Mouse (Mus musculus) lung, embryonic 14.5 days (tissue): ENCODE measurements around the gene Nipal3. TPM values are rescaled to one million over a fixed set of nuclear protein-coding genes. Genes with fewer than 3 reads are reported as not detected.

Source experiments
- ATAC-seq: fragments of 200-750 bp; cut with Nextera tagmentation; 2 replicates; pipeline ENCODE4 v1.8.0; 2017; ENCODE audit warnings: mild to moderate bottlenecking, moderate TSS enrichment, moderate library complexity; ENCODE audit not compliant: insufficient read depth
- DNase-seq: peaks from one replicate; pipeline ENCODE4 v3.0.0-alpha.2; 2015
- H3K27ac ChIP-seq: fragments of 300-500 bp; sonication (generic); 2 replicates; pipeline ENCODE4 v1.5.1; 2014; ENCODE audit warnings: low read depth, mild to moderate bottlenecking, moderate library complexity
- H3K27me3 ChIP-seq: fragments of 300-500 bp; sonication (generic); 2 replicates; pipeline ENCODE4 v1.6.1; 2014; ENCODE audit warnings: low read length, control low read depth; ENCODE audit not compliant: insufficient read depth
- H3K36me3 ChIP-seq: fragments of 300-500 bp; sonication (generic); 2 replicates; pipeline ENCODE4 v1.6.1; 2014; ENCODE audit warnings: control low read depth; ENCODE audit not compliant: insufficient read depth
- H3K4me1 ChIP-seq: fragments of 300-500 bp; sonication (generic); 2 replicates; pipeline ENCODE4 v1.6.1; 2014; ENCODE audit warnings: antibody characterized with exemption, control low read depth; ENCODE audit not compliant: insufficient read depth
- H3K4me2 ChIP-seq: fragments of 300-500 bp; sonication (generic); 2 replicates; pipeline ENCODE4 v1.6.1; 2014; ENCODE audit warnings: mild to moderate bottlenecking
- H3K4me3 ChIP-seq: fragments of 300-500 bp; sonication (generic); 2 replicates; pipeline ENCODE4 v1.5.1; 2014; ENCODE audit warnings: low read depth, low read length
- H3K9ac ChIP-seq: fragments of 300-500 bp; sonication (generic); 2 replicates; pipeline ENCODE4 v1.6.1; 2014
- H3K9me3 ChIP-seq: fragments of 300-500 bp; sonication (generic); 2 replicates; pipeline ENCODE4 v1.6.1; 2016; ENCODE audit warnings: low read depth, low read length, control low read depth
- CTCF ChIP-seq: IDR thresholded peaks from 2 replicates; pipeline ENCODE4 v1.5.1; 2016; ENCODE audit warnings: antibody characterized with exemption, low read depth
- WGBS: fragments of 180-500 bp; shearing (Covaris S2); extraction: QIAGEN DNeasy Blood & Tissue Kit; methylation state at CpG from one replicate; pipeline ENCODE4 v1.1.7; 2014; 5-methylcytosine and 5-hydroxymethylcytosine counted together
- polyA plus RNA-seq: library from polyadenylated mRNA; unstranded; fragments of >200 nt; fragmentation: Nextera tagmentation; extraction: Ambion mirVana; gene quantifications from 2 replicates; pipeline ENCODE4 v1.2.1, GENCODE M21; 2014

Gene Nipal3
- polyA plus RNA-seq, 1 experiment from 2014 or later = 3.4 TPM

GRCm38 (mm10) chr4:135426587-135426986 lies 68.3 kb downstream of the Nipal3 start:
- H3K4me1 ChIP-seq = no peaks in the 10 kb centered on the region
- WGBS = 86% methylated on average over 7 of the region's 7 CpGs
- H3K27me3 ChIP-seq = no peaks in the 10 kb centered on the region
- DNase-seq (no peak), ATAC-seq (no peak)
- TF ChIP-seq CTCF = no peak
- no peak overlapping the region for H3K4me3 ChIP-seq
- no peak overlapping the region for H3K27ac ChIP-seq
- no peak overlapping the region for H3K4me2 ChIP-seq
- H3K9me3 ChIP-seq = no peaks in the 10 kb centered on the region
- H3K36me3 ChIP-seq = peaks cover 2% of the 10 kb centered on the region; the same call in 1 of the 2 replicates
- H3K9ac ChIP-seq = no peak overlapping the region

DNA sequence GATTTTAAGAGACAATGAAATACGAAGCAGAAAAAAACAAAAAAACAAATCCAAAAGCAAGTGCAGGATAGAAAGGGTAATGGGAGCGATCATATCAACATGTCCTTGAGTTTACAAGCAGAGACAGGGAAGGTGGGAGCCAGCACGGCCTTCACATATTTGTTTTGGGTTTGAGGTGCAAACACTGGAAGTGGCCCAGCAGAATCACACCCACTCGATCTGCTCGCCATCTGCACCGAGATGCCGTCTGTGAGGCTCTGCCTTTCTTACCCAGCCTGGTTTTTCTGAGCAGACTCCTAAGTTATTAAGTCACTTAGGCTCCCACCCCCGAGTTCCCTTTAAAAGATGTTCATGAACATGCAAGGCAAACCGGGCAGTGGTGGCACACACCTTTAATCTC lies 69.2 kb downstream of the Nipal3 start:
- DNase-seq (no peak), ATAC-seq (no peak)
- H3K4me3 ChIP-seq = no peak overlapping the region
- H3K9me3 ChIP-seq = no peaks in the 10 kb centered on the region
- no peaks in the 10 kb centered on the region for H3K27me3 ChIP-seq
- H3K4me2 ChIP-seq = no peak overlapping the region
- no peak overlapping the region for H3K27ac ChIP-seq
- 66% methylated on average over 9 of the region's 9 CpGs for WGBS
- no peak overlapping the region for H3K9ac ChIP-seq
- no peaks in the 10 kb centered on the region for H3K4me1 ChIP-seq
- H3K36me3 ChIP-seq = peaks cover 2% of the 10 kb centered on the region; the same call in 1 of the 2 replicates
- no peak for TF ChIP-seq CTCF

GRCm38 (mm10) chr4:135420961-135421360 lies 73.9 kb downstream of the Nipal3 start:
- ATAC-seq (no peak), DNase-seq (no peak)
- WGBS = 90% methylated on average over 13 of the region's 13 CpGs
- Histone ChIP-seq H3K9ac (no peak overlapping the region), H3K9me3 (no peaks in the 10 kb centered on the region), H3K27me3 (no peaks in the 10 kb centered on the region), H3K4me3 (no peak overlapping the region), H3K4me1 (no peaks in the 10 kb centered on the region), H3K36me3 (peaks cover 37% of the 10 kb centered on the region), H3K27ac (no peak overlapping the region), H3K4me2 (no peak overlapping the region)
- no peak for TF ChIP-seq CTCF

GRCm38 (mm10) chr4:135420416-135420815 lies 74.4 kb downstream of the Nipal3 start:
- Histone ChIP-seq H3K9me3 (no peaks in the 10 kb centered on the region), H3K4me2 (no peak overlapping the region), H3K9ac (no peak overlapping the region), H3K27ac (no peak overlapping the region), H3K4me3 (no peak overlapping the region), H3K4me1 (no peaks in the 10 kb centered on the region), H3K27me3 (no peaks in the 10 kb centered on the region), H3K36me3 (peaks cover 37% of the 10 kb centered on the region)
- WGBS = 71% methylated on average over 11 of the region's 11 CpGs
- no peak for DNase-seq
- no peak for TF ChIP-seq CTCF
- ATAC-seq = no peak

- WGBS = 69% methylated on average over 21 of the region's 21 CpGs
- no peak for ATAC-seq
- H3K36me3 ChIP-seq = peaks cover 37% of the 10 kb centered on the region
Observed at GRCm38 (mm10) chr4:135419996-135420395, 74.8 kb downstream of the Nipal3 start.

DNA sequence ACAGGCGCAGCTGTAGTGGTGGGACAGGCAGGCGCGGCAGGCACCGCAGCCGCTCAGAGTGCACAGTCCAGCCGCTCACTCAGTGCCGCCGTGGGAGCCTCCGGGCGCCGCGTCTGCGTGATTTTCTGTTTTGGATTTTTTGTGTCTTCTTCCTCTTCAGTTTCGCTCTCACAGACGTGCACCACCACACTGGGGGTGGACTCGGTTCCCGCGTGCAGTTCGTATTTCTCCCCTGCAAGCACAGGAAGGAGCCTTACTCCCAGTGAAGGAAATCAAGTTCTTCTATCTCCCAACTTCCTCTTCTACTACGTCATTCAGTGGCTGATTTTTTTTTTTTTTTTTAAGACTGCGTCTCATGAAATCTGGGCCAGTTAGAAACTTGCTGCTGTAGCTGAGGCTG lies 78.5 kb downstream of the Nipal3 start:
- TF ChIP-seq CTCF = no peak
- no peak overlapping the region for H3K4me2 ChIP-seq
- H3K4me1 ChIP-seq = no peaks in the 10 kb centered on the region
- no peak overlapping the region for H3K9ac ChIP-seq
- H3K4me3 ChIP-seq = no peak overlapping the region
- H3K27me3 ChIP-seq = no peaks in the 10 kb centered on the region
- H3K9me3 ChIP-seq = no peaks in the 10 kb centered on the region
- ATAC-seq = no peak
- peaks cover 38% of the 10 kb centered on the region for H3K36me3 ChIP-seq
- WGBS = 86% methylated on average over 21 of the region's 21 CpGs
- no peak for DNase-seq
- H3K27ac ChIP-seq = no peak overlapping the region

More at GRCm38 (mm10) chr4:135419996-135420395, 74.8 kb downstream of the Nipal3 start:
- Histone ChIP-seq H3K27me3 (no peaks in the 10 kb centered on the region), H3K9ac (no peak overlapping the region), H3K4me2 (no peak overlapping the region), H3K4me1 (no peaks in the 10 kb centered on the region), H3K9me3 (no peaks in the 10 kb centered on the region), H3K4me3 (no peak overlapping the region), H3K27ac (no peak overlapping the region)
- no peak for TF ChIP-seq CTCF
- no peak for DNase-seq

- TF ChIP-seq CTCF = no peak
- H3K27ac ChIP-seq = no peak overlapping the region
- H3K4me1 ChIP-seq = no peaks in the 10 kb centered on the region
- H3K27me3 ChIP-seq = no peaks in the 10 kb centered on the region
- H3K36me3 ChIP-seq = peaks cover 23% of the 10 kb centered on the region; the same call in 1 of the 2 replicates
- H3K9ac ChIP-seq = no peak overlapping the region
- ATAC-seq = no peak
- no peaks in the 10 kb centered on the region for H3K9me3 ChIP-seq
- no peak overlapping the region for H3K4me2 ChIP-seq
- no peak overlapping the region for H3K4me3 ChIP-seq
- no peak for DNase-seq
- 77% methylated on average over 8 of the region's 8 CpGs for WGBS
Observed at GRCm38 (mm10) chr4:135413491-135413890, 81.3 kb downstream of the Nipal3 start.

DNA sequence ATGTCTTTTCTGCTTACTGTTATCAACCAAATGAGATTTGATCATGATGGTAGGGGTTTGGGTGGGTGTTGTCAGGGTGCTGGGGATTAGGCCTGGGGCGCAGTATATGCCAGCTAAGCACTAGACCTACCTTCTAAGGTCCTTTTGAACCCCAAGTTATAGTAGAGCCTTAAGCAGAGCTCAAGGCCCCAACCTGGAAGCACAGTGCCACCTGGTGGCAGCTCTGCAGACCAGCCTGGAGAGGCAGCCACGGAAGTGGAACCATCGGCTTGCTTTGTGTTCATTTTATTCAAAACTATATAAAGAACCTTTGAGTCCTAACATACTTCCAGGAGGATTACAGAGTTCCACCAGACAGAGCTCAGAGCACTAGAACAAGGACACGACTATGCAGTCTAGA lies 83.2 kb downstream of the Nipal3 start:
- WGBS = 37% methylated on average over 4 of the region's 4 CpGs
- ATAC-seq = no peak
- peak; percentile 87 for DNase-seq

More for the DNA sequence above, 83.2 kb downstream of the Nipal3 start:
- Histone ChIP-seq H3K4me1 (no peaks in the 10 kb centered on the region), H3K4me3 (no peak overlapping the region), H3K27me3 (no peaks in the 10 kb centered on the region), H3K36me3 (peaks cover 10% of the 10 kb centered on the region; the same call in 1 of the 2 replicates), H3K9ac (no peak overlapping the region), H3K4me2 (no peak overlapping the region), H3K27ac (no peak overlapping the region), H3K9me3 (no peaks in the 10 kb centered on the region)
- peak; percentile 90 for TF ChIP-seq CTCF
